Mouse (Mus musculus) bone marrow macrophage, adult 2 months (primary cell): Measurements from ENCODE around the gene Gm3558.
"Not testable (repeated sequence)": the region's sequence is repeated elsewhere in the genome, so short reads cannot be mapped to it uniquely, and the experiment has no call there.

Experiments
- CTCF ChIP-seq: IDR thresholded peaks from 2 replicates; pipeline ENCODE4 v1.5.1; 2012; ENCODE audit warnings: low read depth, mild to moderate bottlenecking, low read length, moderate library complexity
- POLR2A ChIP-seq: IDR thresholded peaks from 2 replicates; pipeline ENCODE4 v1.6.1; 2012; ENCODE audit warnings: mild to moderate bottlenecking, low read depth, low read length, borderline replicate concordance

- not testable (repeated sequence) for TF ChIP-seq POLR2A, CTCF
Measured at GRCm38 (mm10) chr14:7567890-7568289, 476 bp downstream of the Gm3558 start.
